Mouse (Mus musculus): ENCODE data around the gene Chchd6. TPM values are rescaled to one million over a fixed set of nuclear protein-coding genes. Genes with fewer than 3 reads are reported as not detected.

Chchd6 gene
- polyA plus RNA-seq, 1 experiment from 2014 or later, result 6.1 TPM

DNA sequence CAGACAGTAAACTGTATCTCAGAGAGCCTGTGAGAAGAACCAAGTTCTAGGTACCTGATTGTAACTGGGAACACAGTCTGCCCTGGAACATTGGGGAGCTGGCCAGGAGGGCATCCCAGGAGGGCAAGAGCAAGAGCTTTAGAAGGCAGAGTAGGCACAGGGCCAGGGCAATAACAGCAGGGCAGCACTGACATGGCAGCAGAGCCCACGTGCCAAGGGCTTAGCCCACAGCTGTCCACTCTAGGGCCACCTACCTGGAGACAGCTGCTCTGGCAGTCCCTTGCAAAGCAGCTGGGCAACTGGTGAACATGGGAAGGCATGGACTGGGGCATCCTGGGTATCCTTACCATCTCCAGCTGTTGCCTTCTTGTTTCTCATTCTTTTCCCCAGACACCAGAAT, 247.7 kb downstream of the Chchd6 start:
- WGBS (ENCODE audit: missing documents), result 88% methylated on average over 1 of the region's 1 CpGs
- Histone ChIP-seq H3K36me3 (ENCODE audit: inconsistent target) (peaks cover 97% of the 10 kb centered on the region), H3K27ac (no peak overlapping the region), H3K79me2 (ENCODE audit: inconsistent target) (peaks cover 91% of the 10 kb centered on the region), H3K4me3 (ENCODE audit: inconsistent target) (no peak overlapping the region)

DNA sequence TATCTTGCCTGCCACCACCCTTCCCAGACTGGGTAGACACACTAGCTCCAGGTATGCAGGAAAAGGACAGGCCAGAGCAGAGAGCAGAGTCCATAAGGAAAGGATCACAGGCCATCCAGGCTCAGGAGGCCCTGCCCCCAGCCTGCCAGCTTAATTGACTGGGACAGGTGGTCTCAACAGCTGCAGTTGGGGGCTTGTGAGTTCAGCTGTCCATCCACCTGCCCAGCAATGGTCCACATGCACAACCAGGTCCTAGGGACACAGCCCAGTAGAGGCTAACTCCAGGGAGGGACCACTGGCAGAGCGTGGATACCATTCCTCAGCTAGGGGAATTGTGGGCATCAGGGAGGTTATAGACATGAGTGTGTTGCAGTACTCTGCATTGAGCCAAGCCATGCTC, 249.6 kb downstream of the Chchd6 start:
- Histone ChIP-seq H3K4me3 (ENCODE audit: inconsistent target) (no peak overlapping the region), H3K27ac (no peak overlapping the region), H3K36me3 (ENCODE audit: inconsistent target) (peaks cover 97% of the 10 kb centered on the region), H3K79me2 (ENCODE audit: inconsistent target) (peaks cover 72% of the 10 kb centered on the region)
- 100% methylated on average over 1 of the region's 1 CpGs for WGBS (ENCODE audit: missing documents)

DNA sequence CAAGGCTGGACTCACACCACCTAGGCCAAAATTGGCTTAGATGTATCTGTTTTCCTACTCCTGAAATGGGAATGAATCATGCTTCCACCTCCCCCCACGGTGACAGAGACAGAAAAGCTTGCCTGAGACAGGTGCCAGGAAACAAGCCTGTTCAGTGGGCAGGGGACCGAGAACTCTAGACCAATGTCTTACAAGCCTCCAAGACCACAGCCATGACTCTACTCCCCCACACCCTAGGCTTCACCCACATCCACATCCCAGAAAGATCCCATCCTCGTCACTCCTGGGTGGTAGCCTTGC, 250.0 kb downstream of the Chchd6 start:
- H3K27ac ChIP-seq, result no peak overlapping the region
- H3K36me3 ChIP-seq (ENCODE audit: inconsistent target), result peaks cover 97% of the 10 kb centered on the region
- no peak overlapping the region for H3K4me3 ChIP-seq (ENCODE audit: inconsistent target)
- 87% methylated on average over 3 of the region's 3 CpGs for WGBS (ENCODE audit: missing documents)
- peaks cover 68% of the 10 kb centered on the region for H3K79me2 ChIP-seq (ENCODE audit: inconsistent target)

DNA sequence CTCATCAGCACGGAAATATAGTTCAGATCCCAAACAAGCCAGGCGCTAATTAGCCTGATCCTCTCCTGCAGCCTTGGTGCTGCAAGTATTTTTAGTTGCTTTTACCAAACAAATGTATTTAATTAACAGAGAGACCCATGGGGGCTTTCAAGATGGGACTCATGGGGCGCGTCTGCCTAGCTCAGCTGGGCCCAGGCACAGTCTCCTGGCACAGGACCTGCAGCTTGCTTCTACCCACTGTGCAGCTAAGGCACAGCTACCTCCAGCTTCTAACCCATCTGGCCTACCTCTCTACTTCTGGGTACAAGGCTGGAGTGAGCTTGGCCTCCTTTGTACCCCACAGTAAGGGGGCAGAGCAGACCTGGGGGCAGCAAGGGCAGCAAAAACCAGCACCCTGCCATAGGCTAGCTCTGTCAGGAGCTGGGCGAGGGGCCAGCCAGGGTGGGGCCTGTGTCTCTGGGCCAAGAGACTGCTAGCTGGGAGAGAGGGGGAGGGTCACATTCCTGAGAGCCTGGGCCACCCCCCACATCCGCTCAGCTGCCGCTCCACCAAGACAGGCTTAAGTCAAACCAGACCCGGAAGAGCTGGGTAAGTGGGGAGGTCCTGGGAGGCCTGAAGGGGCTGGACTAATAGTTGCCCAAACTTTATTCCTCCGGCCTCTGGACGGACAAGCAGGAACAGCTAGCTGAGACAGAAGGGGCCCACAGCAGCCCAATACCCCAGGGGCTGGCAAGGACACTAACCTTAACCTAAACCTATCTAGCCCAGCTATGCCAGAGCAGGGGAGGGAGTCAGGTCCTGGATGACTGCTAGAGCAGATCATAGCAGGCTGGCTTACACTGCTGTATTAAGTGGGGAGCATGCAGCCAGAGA, 250.6 kb downstream of the Chchd6 start:
- Histone ChIP-seq H3K79me2 (ENCODE audit: inconsistent target) (peaks cover 62% of the 10 kb centered on the region), H3K36me3 (ENCODE audit: inconsistent target) (peaks cover 97% of the 10 kb centered on the region), H3K27ac (no peak overlapping the region), H3K4me3 (ENCODE audit: inconsistent target) (no peak overlapping the region)
- WGBS (ENCODE audit: missing documents), result 76% methylated on average over 9 of the region's 10 CpGs

DNA sequence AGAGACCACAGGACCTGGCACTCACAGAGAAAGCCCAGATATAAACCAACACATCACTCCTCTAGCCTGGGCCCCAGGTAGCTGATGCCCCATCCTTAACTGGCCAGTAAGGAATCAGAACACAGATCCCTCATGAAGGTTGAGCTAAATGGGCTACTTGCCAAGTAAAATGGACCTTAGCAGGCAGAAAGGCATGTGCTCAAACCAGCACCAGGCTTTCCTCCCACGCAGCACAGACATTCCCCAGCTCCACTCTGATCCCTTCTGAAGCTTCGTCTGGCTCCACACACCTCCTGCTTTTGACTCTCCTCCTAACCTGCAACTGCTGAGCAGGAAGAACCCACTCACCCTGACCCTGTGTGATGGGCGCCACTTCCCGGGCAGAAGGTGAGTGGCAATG, 253.5 kb downstream of the Chchd6 start:
- H3K27ac ChIP-seq, result no peak overlapping the region
- H3K79me2 ChIP-seq (ENCODE audit: inconsistent target), result peaks cover 33% of the 10 kb centered on the region
- no peak overlapping the region for H3K4me3 ChIP-seq (ENCODE audit: inconsistent target)
- 100% methylated on average over 4 of the region's 4 CpGs for WGBS (ENCODE audit: missing documents)
- peaks cover 99% of the 10 kb centered on the region for H3K36me3 ChIP-seq (ENCODE audit: inconsistent target)

DNA sequence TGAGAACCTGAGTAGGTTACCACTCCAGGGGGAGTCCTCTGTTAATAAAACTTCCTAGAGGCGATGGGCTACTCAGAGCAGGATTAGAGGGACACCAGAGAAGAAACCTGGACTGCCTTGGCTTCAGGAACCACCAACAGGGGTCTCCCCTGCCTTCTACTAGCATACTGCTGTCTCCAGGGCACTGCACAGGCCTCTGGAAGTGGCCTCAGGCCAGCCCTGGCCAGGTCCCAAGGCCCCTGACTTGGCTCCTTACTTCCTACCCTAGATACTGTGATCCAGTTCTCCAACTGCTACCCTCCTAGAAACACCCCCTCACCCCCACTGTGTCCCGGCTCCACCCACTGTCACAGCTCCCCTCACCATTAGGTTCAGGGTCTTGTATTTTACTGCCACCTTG, 256.0 kb downstream of the Chchd6 start:
- Histone ChIP-seq H3K79me2 (ENCODE audit: inconsistent target) (peaks cover 8% of the 10 kb centered on the region; the same call in 1 of the 2 replicates), H3K4me3 (ENCODE audit: inconsistent target) (no peak overlapping the region), H3K27ac (no peak overlapping the region), H3K36me3 (ENCODE audit: inconsistent target) (peaks cover 99% of the 10 kb centered on the region)
- 96% methylated on average over 2 of the region's 2 CpGs for WGBS (ENCODE audit: missing documents)

DNA sequence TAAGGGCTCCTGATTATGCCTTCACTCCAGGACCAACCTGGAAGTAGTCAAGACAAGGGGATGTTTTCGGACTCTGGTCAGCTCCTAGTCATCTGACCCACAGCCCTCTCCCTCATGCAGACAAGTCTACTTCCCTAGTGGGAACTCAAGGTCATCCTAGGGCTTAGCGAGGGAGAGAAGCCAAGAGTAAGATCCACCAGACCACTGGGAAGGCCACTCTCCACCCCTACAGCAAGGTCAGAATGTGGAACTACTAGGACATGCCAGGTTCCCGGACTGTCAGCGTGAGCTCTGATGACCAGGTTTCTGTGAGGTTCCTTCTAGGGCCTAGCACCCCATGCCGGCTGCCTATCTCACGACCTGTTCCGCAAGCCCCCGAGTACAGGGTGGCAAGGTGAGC, 256.7 kb downstream of the Chchd6 start:
- Histone ChIP-seq H3K27ac (no peak overlapping the region), H3K79me2 (ENCODE audit: inconsistent target) (peaks cover under 1% of the 10 kb centered on the region; the same call in 1 of the 2 replicates), H3K4me3 (ENCODE audit: inconsistent target) (no peak overlapping the region), H3K36me3 (ENCODE audit: inconsistent target) (peaks cover 99% of the 10 kb centered on the region)
- WGBS (ENCODE audit: missing documents), result 97% methylated on average over 8 of the region's 8 CpGs

DNA sequence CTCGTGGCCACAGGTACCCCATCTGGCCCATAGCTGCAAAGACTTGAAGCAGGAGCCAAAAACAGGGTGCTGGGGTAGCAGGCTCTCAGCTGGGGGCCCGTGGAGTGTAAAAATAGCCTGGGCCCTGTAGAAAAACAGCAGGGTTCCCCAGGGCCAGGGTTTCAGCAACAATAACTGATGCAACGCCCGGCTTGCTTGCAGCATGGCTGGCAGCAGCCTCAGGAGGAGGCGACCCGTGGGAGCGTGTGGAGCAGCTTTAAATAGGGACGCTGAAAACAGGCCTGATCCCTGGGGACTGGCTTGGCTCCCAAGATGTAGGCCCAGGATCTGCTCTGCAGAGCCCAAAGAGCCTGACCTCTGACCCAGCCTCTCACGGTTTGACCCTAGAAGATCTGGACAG, 257.9 kb downstream of the Chchd6 start:
- 90% methylated on average over 9 of the region's 9 CpGs for WGBS (ENCODE audit: missing documents)
- H3K36me3 ChIP-seq (ENCODE audit: inconsistent target), result peaks cover 99% of the 10 kb centered on the region
- no peaks in the 10 kb centered on the region for H3K79me2 ChIP-seq (ENCODE audit: inconsistent target)
- H3K4me3 ChIP-seq (ENCODE audit: inconsistent target), result no peak overlapping the region
- H3K27ac ChIP-seq, result no peak overlapping the region

DNA sequence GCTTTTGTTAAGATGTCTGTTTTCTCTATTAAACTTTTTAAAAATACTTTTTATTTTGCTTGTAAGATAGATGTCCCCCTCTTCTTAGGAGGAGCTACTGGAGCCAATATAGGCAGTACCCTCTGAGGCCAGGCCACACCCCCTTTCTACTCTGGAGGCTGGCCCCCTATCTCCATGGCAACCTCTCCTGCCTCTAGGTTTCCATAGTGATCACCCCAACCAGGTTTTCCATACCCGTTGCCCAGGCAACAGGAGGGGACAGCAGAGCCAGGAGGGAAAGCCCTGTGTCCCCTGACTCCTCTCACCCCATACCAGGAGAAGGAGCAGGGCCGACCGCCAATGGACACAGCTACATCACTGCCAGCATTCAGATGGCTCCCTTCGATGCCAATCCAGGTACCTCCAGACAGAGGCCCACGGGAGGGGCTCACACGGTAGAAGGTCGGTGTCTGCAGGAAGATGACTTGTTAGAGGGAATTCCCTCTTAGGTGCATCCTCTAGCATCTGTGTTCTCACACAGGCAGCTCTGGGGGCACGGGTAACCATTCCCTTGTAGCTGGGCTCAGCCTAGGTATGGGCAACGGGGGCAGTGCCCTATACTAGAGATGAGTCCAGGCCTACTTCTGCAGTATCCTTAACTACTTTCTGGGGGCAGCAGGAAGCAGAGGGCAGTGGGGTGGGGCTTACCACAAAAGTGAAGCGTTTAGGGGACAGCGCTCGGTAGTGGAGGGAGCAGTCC, 261.3 kb downstream of the Chchd6 start:
- WGBS (ENCODE audit: missing documents), result 91% methylated on average over 12 of the region's 12 CpGs
- H3K4me3 ChIP-seq (ENCODE audit: inconsistent target), result no peak overlapping the region
- H3K27ac ChIP-seq, result no peak overlapping the region
- H3K36me3 ChIP-seq (ENCODE audit: inconsistent target), result peaks cover 99% of the 10 kb centered on the region
- H3K79me2 ChIP-seq (ENCODE audit: inconsistent target), result no peaks in the 10 kb centered on the region

Other genes starting within 250 kb of the Chchd6 start
- 66.7 to 104 TPM (median 93.3 TPM) in 3 replicates for gene Plxna1, start 233.0 kb downstream of the Chchd6 start, polyA plus RNA-seq (2018)
- gene Txnrd3, start 48.3 kb upstream of the Chchd6 start, polyA plus RNA-seq (2018), result 3.2 to 5.9 TPM (median 5.0 TPM) in 3 replicates
- gene Vmn1r40, start 111.9 kb upstream of the Chchd6 start, polyA plus RNA-seq (2018), result not detected in 3 replicates
- gene Vmn1r41, start 145.1 kb upstream of the Chchd6 start, polyA plus RNA-seq (2018), result not detected in 3 replicates